Mouse (Mus musculus) lung, postnatal 0 days (tissue): ENCODE measurements around the gene Atp5g1. TPM values are rescaled to one million over a fixed set of nuclear protein-coding genes. Genes with fewer than 3 reads are reported as not detected.
"Not testable (repeated sequence)": the region's sequence is repeated elsewhere in the genome, so short reads cannot be mapped to it uniquely, and the experiment has no call there.

Experiments
- ATAC-seq: fragments of 200-750 bp; cut with Nextera tagmentation; 2 replicates; pipeline ENCODE4 v1.8.0; 2017; ENCODE audit warnings: moderate library complexity
- DNase-seq: peaks from one replicate; pipeline ENCODE4 v3.0.0-alpha.2; 2016; ENCODE audit warnings: low spot score
- H3K27ac ChIP-seq: fragments of 300-500 bp; sonication (generic); 2 replicates; pipeline ENCODE4 v1.5.1; 2014; ENCODE audit warnings: antibody characterized with exemption, mild to moderate bottlenecking, low read length, mixed read lengths
- H3K27me3 ChIP-seq: fragments of 300-500 bp; sonication (generic); replicated peaks from 2 replicates; pipeline ENCODE4 v1.6.1; 2014; ENCODE audit warnings: low read length, mixed read lengths; ENCODE audit not compliant: insufficient read depth
- H3K36me3 ChIP-seq: fragments of 300-500 bp; sonication (generic); 2 replicates; pipeline ENCODE4 v1.6.1; 2014; ENCODE audit warnings: low read length, mixed read lengths; ENCODE audit not compliant: insufficient read depth
- H3K4me1 ChIP-seq: fragments of 300-500 bp; sonication (generic); 2 replicates; pipeline ENCODE4 v1.6.1; 2014; ENCODE audit warnings: antibody characterized with exemption, low read depth, low read length, mixed read lengths; ENCODE audit not compliant: insufficient read depth
- H3K4me2 ChIP-seq: fragments of 300-500 bp; sonication (generic); replicated peaks from 2 replicates; pipeline ENCODE4 v1.6.1; 2014; ENCODE audit warnings: low read depth, mild to moderate bottlenecking, low read length, moderate library complexity, mixed read lengths
- H3K4me3 ChIP-seq: fragments of 300-500 bp; sonication (generic); 2 replicates; pipeline ENCODE4 v1.5.1; 2014; ENCODE audit warnings: low read depth, low read length
- H3K9ac ChIP-seq: fragments of 300-500 bp; sonication (generic); replicated peaks from 2 replicates; pipeline ENCODE4 v1.6.1; 2014; ENCODE audit warnings: low read depth, mild to moderate bottlenecking
- H3K9me3 ChIP-seq: fragments of 300-500 bp; sonication (generic); 2 replicates; pipeline ENCODE4 v1.6.1; 2016; ENCODE audit warnings: low read length, mixed read lengths
- CTCF ChIP-seq: IDR thresholded peaks from 2 replicates; pipeline ENCODE4 v1.5.1; 2016; ENCODE audit warnings: antibody characterized with exemption, mild to moderate bottlenecking
- EP300 ChIP-seq: IDR thresholded peaks from 2 replicates; pipeline ENCODE4 v1.6.1; 2016; ENCODE audit warnings: antibody characterized with exemption, mild to moderate bottlenecking, control low read depth
- WGBS: fragments of 180-500 bp; shearing (Covaris S2); extraction: QIAGEN DNeasy Blood & Tissue Kit; methylation state at CpG from one replicate; pipeline ENCODE4 v1.1.7; 2014; 5-methylcytosine and 5-hydroxymethylcytosine counted together
- polyA plus RNA-seq: library from polyadenylated mRNA; unstranded; fragments of >200 nt; fragmentation: Nextera tagmentation; extraction: Ambion mirVana; gene quantifications from 2 replicates; pipeline ENCODE4 v1.2.1, GENCODE M21; 2015

Gene Atp5g1
- polyA plus RNA-seq, result 324 and 382 TPM in 2 replicates

- Histone ChIP-seq H3K27me3 (no peaks in the 10 kb centered on the region), H3K4me3 (peak within 1 kb of the TSS; percentile 60), H3K4me1 (peaks cover 13% of the 10 kb centered on the region; the same call in 1 of the 2 replicates), H3K36me3 (no peaks in the 10 kb centered on the region; the same call in 1 of the 2 replicates), H3K9ac (peak within 1 kb of the TSS; percentile 63), H3K9me3 (no peaks in the 10 kb centered on the region), H3K27ac (peak within 1 kb of the TSS; percentile 81), H3K4me2 (peak within 1 kb of the TSS; percentile 89)
- WGBS, result under 1% methylated on average over 37 of the region's 37 CpGs
- DNase-seq (peak; percentile 100), ATAC-seq (peak; percentile 97)
- peak; percentile 29 for TF ChIP-seq EP300
- no peak; the same call in 1 of the 2 replicates for TF ChIP-seq CTCF
Measured at GRCm38 (mm10) chr11:96075509-96076220, at the start of gene Atp5g1. TSS of gene Atp5g1 (minus strand) at chr11:96075670.

- Histone ChIP-seq H3K9ac (no peak overlapping the region), H3K9me3 (no peaks in the 10 kb centered on the region), H3K4me2 (peak overlapping the region; percentile 58), H3K27me3 (peaks cover 10% of the 10 kb centered on the region; the same call in 1 of the 2 replicates), H3K36me3 (no peaks in the 10 kb centered on the region), H3K4me1 (no peaks in the 10 kb centered on the region), H3K27ac (no peak overlapping the region), H3K4me3 (peak overlapping the region; percentile 33)
- peak; percentile 60 for ATAC-seq
- WGBS, result 2% methylated on average over 45 of the region's 45 CpGs
- no peak for TF ChIP-seq EP300
- DNase-seq, result peak; percentile 35
Measured at GRCm38 (mm10) chr11:96124052-96124914, 48.8 kb upstream of the Atp5g1 start.

GRCm38 (mm10) chr11:96122806-96123205, 47.3 kb upstream of the Atp5g1 start:
- not testable (repeated sequence) for DNase-seq, H3K9ac ChIP-seq, H3K27ac ChIP-seq, ATAC-seq, H3K4me2 ChIP-seq, H3K36me3 ChIP-seq, H3K4me1 ChIP-seq, H3K4me3 ChIP-seq, H3K9me3 ChIP-seq
- WGBS, result 61% methylated on average over 3 of the region's 4 CpGs
- H3K27me3 ChIP-seq, result peaks cover 10% of the 10 kb centered on the region; the same call in 1 of the 2 replicates

- Histone ChIP-seq H3K27me3 (peaks cover 8% of the 10 kb centered on the region; the same call in 1 of the 2 replicates), H3K9ac (no peak overlapping the region), H3K36me3 (no peaks in the 10 kb centered on the region), H3K4me1 (no peaks in the 10 kb centered on the region), H3K9me3 (no peaks in the 10 kb centered on the region), H3K4me3 (no peak overlapping the region), H3K27ac (no peak overlapping the region), H3K4me2 (no peak overlapping the region)
- no peak for ATAC-seq
- WGBS, result 52% methylated on average over 3 of the region's 3 CpGs
- DNase-seq, result no peak
- TF ChIP-seq CTCF (no peak), EP300 (no peak)
Measured at GRCm38 (mm10) chr11:96119401-96119800, 43.9 kb upstream of the Atp5g1 start.

- not testable (repeated sequence) for H3K4me2 ChIP-seq, H3K27me3 ChIP-seq, DNase-seq, H3K9ac ChIP-seq, H3K36me3 ChIP-seq, H3K9me3 ChIP-seq, H3K4me3 ChIP-seq, H3K27ac ChIP-seq, H3K4me1 ChIP-seq, ATAC-seq
- WGBS, result 89% methylated on average over 3 of the region's 3 CpGs
Measured at GRCm38 (mm10) chr11:96116925-96117324, 41.5 kb upstream of the Atp5g1 start.

GRCm38 (mm10) chr11:96116116-96116515, 40.6 kb upstream of the Atp5g1 start:
- no peaks in the 10 kb centered on the region for H3K4me1 ChIP-seq
- no peak overlapping the region for H3K9ac ChIP-seq
- no peaks in the 10 kb centered on the region for H3K27me3 ChIP-seq
- no peak for TF ChIP-seq CTCF
- TF ChIP-seq EP300, result no peak
- no peak for DNase-seq
- H3K9me3 ChIP-seq, result no peaks in the 10 kb centered on the region
- no peak overlapping the region for H3K27ac ChIP-seq
- ATAC-seq, result no peak
- no peak overlapping the region for H3K4me2 ChIP-seq
- no peaks in the 10 kb centered on the region for H3K36me3 ChIP-seq
- no peak overlapping the region for H3K4me3 ChIP-seq
- WGBS, result 84% methylated on average over 3 of the region's 3 CpGs
